Mouse (Mus musculus): Measurements from ENCODE around the gene Olfr1289. TPM values are rescaled to one million over a fixed set of nuclear protein-coding genes. Genes with fewer than 3 reads are reported as not detected.

Gene Olfr1289
- not detected in 2 replicates for total RNA-seq (2021)
- long read RNA-seq: 0 reads

DNA sequence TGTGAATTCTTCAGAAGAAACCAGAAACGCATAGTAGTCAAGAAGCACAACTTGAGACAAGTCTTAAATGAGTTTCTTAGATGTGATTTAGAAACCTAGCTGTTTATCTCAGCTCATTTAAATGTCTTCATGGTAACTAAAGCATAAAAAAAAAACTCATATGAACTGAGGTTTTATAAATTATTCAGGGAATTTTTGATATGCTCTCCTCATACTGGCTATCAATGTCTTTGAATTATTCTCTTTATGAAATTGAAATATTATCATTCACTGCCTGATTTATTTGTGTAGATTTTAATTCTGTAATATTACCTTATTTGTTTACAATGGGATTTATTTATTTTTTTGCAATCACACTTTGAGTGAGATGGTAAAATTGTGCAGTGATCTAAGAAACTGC is at the start of gene Olfr1289:
Gene Olfr1289 (plus strand): TSS at position 301 of the 400 bp plus-strand sequence.
- no peak for DNase-seq

DNA sequence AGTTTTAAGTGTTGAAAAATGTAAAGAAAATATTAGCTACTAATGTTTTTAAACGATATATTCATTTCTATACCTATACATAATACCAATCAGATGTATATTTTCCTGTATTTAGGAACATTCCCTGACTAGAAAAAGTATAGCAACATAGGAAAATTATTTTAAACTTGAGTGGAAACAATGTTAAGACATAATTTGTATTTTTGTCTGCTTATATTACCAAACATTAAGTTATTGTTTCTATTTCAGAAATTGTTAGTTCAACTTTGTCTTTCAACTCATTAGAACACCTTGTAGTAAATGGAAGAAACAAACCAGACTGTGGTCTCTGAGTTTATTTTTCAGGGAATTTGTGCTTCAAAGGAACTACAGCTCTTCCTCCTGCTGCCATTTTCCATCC is 31.8 kb upstream of the Olfr1289 start, which contains the start of gene Olfr1287:
Gene Olfr1287 (plus strand): TSS at position 301 of the 400 bp plus-strand sequence.
- DNase-seq: no peak

DNA sequence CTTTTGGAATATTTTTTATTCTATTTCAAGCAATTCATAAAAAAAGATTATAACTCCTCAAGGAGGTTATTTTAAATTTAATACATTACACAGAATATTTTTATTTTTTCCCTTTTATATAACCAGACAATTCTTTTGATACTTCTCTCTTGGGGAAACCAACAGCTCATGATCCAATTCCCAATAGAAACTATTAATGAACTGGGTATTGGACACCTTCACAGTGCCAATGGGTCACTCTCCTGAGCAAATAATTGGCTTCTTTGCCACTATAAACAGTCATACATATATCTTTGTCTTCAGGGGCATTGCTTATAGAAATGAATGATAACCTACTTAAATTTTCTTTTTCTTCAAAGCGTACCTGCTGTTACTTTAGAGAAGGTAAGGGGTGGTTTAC is 6.8 kb upstream of the Olfr1289 start, which contains the start of gene Olfr1288:
Gene Olfr1288 (plus strand): TSS at position 301 of the 400 bp plus-strand sequence.
- no peak for DNase-seq

DNA sequence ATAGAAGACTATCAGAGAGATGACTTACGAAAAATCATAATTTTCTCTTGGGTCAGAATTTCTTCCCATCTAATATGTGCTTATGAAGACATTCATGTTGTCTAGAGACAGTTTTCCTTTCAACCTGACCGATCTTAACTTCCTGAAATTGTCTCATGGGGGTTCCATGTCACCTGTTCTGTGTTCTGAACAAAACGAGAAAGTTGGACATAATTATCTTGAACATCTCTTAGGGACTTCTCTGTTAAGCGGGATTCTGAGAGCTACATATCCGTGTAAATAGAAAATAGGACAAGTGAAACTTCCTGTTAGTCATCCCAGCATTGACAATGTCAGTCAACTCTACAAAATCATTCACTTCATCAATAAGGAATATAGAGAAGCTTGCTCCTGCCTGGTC is 13.1 kb downstream of the Olfr1289 start, which contains the start of gene Olfr1290:
Gene Olfr1290 (minus strand): TSS at position 101 of the 400 bp plus-strand sequence.
- DNase-seq: no peak

GRCm38 (mm10) chr2:111496880-111497279 is 16.3 kb downstream of the Olfr1289 start, which contains the start of gene Olfr1291-ps1:
Gene Olfr1291-ps1, plus strand, starts transcription at chr2:111497180.
- DNase-seq: no peak

DNA sequence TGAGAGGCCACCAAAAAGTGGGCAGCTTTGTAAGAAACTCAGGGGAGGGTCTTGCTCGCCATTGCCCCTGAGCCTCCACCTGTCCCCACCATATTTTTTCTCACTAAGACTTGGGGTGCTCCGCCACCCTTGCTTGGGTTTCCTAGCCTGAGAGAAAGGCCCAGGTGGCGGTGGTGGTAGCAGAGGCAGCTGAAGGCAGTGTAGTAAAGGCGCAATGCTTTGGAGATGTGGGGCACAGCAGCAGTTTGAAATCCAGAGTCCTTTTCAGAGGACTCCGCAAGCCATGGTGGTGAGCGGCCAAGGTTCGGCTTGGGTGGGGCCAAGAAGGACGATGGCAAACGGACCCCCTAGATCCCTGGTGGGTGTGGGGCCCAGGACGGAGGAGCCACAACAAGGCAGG is 36.8 kb downstream of the Olfr1289 start:
- no peak for DNase-seq

DNA sequence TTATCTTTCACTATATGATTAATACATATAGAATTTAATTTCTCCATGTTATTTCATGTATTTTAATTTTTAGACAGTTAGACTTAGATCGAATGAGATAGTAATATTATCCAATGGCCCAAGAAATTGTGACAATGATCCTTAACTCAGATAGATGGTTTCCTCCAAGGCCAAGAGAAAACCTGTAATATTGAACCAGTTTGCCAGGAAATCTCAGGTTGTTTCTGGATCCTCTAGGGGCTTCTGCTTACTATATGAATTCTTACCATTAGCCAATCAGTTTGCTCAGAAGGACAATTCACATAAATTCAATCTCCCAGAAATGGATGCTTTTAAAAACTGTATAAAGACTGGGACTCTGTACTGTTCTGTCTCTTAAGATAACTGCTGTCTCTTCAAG is 44.3 kb downstream of the Olfr1289 start, which contains the start of gene Olfr1293-ps:
Gene Olfr1293-ps (plus strand): TSS at position 301 of the 400 bp plus-strand sequence.
- no peak for DNase-seq

Other genes starting within 250 kb of the Olfr1289 start
- not detected in 2 replicates for gene Olfr1275, start 245.5 kb upstream of the Olfr1289 start, total RNA-seq (2021)
- gene Olfr1276, start 226.3 kb upstream of the Olfr1289 start, total RNA-seq (2021): not detected in 2 replicates
- not detected in 2 replicates for gene Olfr1277, start 206.7 kb upstream of the Olfr1289 start, total RNA-seq (2021)
- not detected in 2 replicates for gene Olfr1278, start 190.7 kb upstream of the Olfr1289 start, total RNA-seq (2021)
- gene Olfr1279, start 180.2 kb upstream of the Olfr1289 start, total RNA-seq (2021): not detected in 2 replicates
- gene Olfr1280, start 166.8 kb upstream of the Olfr1289 start, total RNA-seq (2021): not detected in 2 replicates
- not detected in 2 replicates for gene Olfr1281, start 154.3 kb upstream of the Olfr1289 start, total RNA-seq (2021)
- not detected in 2 replicates for gene Olfr1282, start 144.7 kb upstream of the Olfr1289 start, total RNA-seq (2021)
- gene Olfr1283, start 114.0 kb upstream of the Olfr1289 start, total RNA-seq (2021): not detected in 2 replicates
- gene Olfr1284, start 105.3 kb upstream of the Olfr1289 start, total RNA-seq (2021): not detected in 2 replicates
- not detected in 2 replicates for gene Olfr1286, start 57.7 kb upstream of the Olfr1289 start, total RNA-seq (2021)
- gene Olfr1287, start 31.7 kb upstream of the Olfr1289 start, total RNA-seq (2021): not detected in 2 replicates
- gene Olfr1288, start 6.7 kb upstream of the Olfr1289 start, total RNA-seq (2021): not detected in 2 replicates
- not detected in 2 replicates for gene Olfr1290, start 13.0 kb downstream of the Olfr1289 start, total RNA-seq (2021)
- not detected in 2 replicates for gene Olfr1291-ps1, start 16.4 kb downstream of the Olfr1289 start, total RNA-seq (2021)
- not detected in 2 replicates for gene Olfr1293-ps, start 44.4 kb downstream of the Olfr1289 start, total RNA-seq (2021)
- not detected in 2 replicates for gene Olfr1294, start 59.5 kb downstream of the Olfr1289 start, total RNA-seq (2021)
- gene Olfr1295, start 88.9 kb downstream of the Olfr1289 start, total RNA-seq (2021): not detected in 2 replicates
- gene Olfr1297, start 145.7 kb downstream of the Olfr1289 start, total RNA-seq (2021): not detected in 2 replicates
- not detected in 2 replicates for gene Olfr1298, start 168.4 kb downstream of the Olfr1289 start, total RNA-seq (2021)
- not detected in 2 replicates for gene Olfr1299, start 180.6 kb downstream of the Olfr1289 start, total RNA-seq (2021)

Measured in adrenal gland, postnatal 25 days (tissue).